Mouse (Mus musculus): ENCODE measurements around the gene Acot8.

DNA sequence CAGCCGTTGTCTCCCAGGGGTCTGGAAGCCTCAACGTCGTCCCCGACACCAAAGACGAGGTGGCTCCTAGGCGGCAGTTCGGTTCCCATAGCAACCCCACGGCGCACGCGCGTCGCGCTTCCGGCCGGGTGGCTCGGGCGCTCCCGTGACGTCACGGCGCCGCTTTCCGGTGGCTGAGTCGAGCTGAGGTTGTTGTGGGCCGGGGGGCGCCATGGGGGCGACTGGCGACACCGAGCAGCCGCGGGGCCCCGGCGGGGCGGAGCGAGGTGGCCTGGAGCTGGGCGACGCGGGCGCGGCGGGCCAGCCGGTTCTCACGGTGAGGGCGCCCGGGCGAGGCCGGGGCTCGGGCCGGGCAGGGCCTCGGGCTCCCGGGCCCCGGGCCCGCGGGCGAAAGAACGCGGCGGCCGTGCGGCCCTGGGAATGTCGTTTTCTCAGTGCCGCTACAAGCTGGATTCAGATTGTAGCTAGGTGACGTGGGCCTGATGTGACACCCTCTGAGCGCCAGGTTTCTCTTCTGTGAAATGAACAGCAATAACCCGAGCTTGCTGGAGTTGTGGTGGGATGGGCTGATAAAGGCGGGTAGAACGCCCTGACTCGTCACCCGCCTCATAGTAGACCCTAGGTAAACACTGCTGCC is 58.7 kb downstream of the Acot8 start, which contains the start of the genes Wfdc3 and Dnttip1:
- TF ChIP-seq CHD2 (IDR thresholded peaks at IDR 0.05; ENCODE audit: low read length) (no peak), POLR2A (IDR thresholded peaks at IDR 0.05; ENCODE audit: control insufficient read depth in 1 of 2, insufficient read depth in 1 of 2, low read depth in 1 of 2, low read length in 2 of 2, poor library complexity in 1 of 2) (peak; percentile 52 to 65; a peak in 3 of 4 replicates), USF2 (IDR thresholded peaks at IDR 0.05; ENCODE audit: borderline replicate concordance in 1 of 2, insufficient read depth in 1 of 2, low read depth in 1 of 2, low read length in 2 of 2) (no peak), CTCF (IDR thresholded peaks at IDR 0.05 in 2 of 3, conservative IDR thresholded peaks at IDR 0.05 in 1 of 3; ENCODE audit: control insufficient read depth in 1 of 3, insufficient read depth in 1 of 3, low read depth in 2 of 3, low read length in 3 of 3, poor library complexity in 1 of 3, severe bottlenecking in 1 of 3) (0 out of 6 replicates have a peak, but pooled peaks of 1 of the 3 experiments have one; percentile 3), TCF12 (IDR thresholded peaks at IDR 0.05; ENCODE audit: low read depth, low read length) (no peak; the same call in 1 of the 2 replicates), ZKSCAN1 (IDR thresholded peaks at IDR 0.05; ENCODE audit: low read depth, low read length) (no peak), MAX (IDR thresholded peaks at IDR 0.05; ENCODE audit: low read length) (no peak), TAL1 (IDR thresholded peaks at IDR 0.05; ENCODE audit: low read length) (no peak), ZNF384 (IDR thresholded peaks at IDR 0.05; ENCODE audit: low read depth, low read length) (no peak)

Measured in MEL (cell line).